ENCODE assay signal across 8 mouse cellular contexts in genomic region chr16:16983131-16983533, GRCm38 (mm10). TPM values are rescaled to one million over a fixed set of nuclear protein-coding genes. Genes with fewer than 3 reads are reported as not detected.
DNase-seq lines count a peak whose midpoint lies in the region; ATAC-seq lines count a peak whose summit lies in the region.

TSS of gene Mapk1 (plus strand) at chr16:16983382.

- 0 out of 2 replicates have a peak, but pooled peaks cover 1% of the 10 kb centered on the region for H3K36me3 ChIP-seq in forebrain, embryonic 14.5 days (ENCODE audit: control insufficient read depth, insufficient read depth, low read length)
- peaks cover under 1% of the 10 kb centered on the region; the same call in 1 of the 2 replicates for H3K36me3 ChIP-seq in neural tube, embryonic 15.5 days

- peak; percentile 98 for ATAC-seq in forebrain, embryonic 14.5 days
- peak; percentile 98 for ATAC-seq in neural tube, embryonic 15.5 days (ENCODE audit: low FRiP score)

- DNase-seq in ES-CJ7 (ENCODE audit: low read depth, low spot score), result peak; percentile 97
- DNase-seq in cerebellum, adult 11 months, result peak; percentile 95
- peak; percentile 98 for DNase-seq in forebrain, embryonic 14.5 days (ENCODE audit: low spot score)
- DNase-seq in heart, postnatal 14 days, result peak; percentile 95 to 96
- DNase-seq in layer of hippocampus, adult 11-12 months (ENCODE audit: low spot score), result peak; percentile 97
- peak; percentile 97 for DNase-seq in lung, adult 18-20 months
- DNase-seq in testis, postnatal 14 days (ENCODE audit: low spot score), result peak; percentile 96

- WGBS in forebrain, embryonic 14.5 days, result under 1% methylated on average over 35 of the region's 35 CpGs
- under 1% methylated on average over 35 of the region's 35 CpGs for WGBS in neural tube, embryonic 15.5 days

- H3K4me1 ChIP-seq in forebrain, embryonic 14.5 days (ENCODE audit: control insufficient read depth, insufficient read depth, low read length), result peaks cover 15% of the 10 kb centered on the region
- peaks cover 29% of the 10 kb centered on the region for H3K4me1 ChIP-seq in neural tube, embryonic 15.5 days

- no peaks in the 10 kb centered on the region for H3K9me3 ChIP-seq in forebrain, embryonic 14.5 days (replicated peaks; ENCODE audit: control insufficient read depth, low read length)
- H3K9me3 ChIP-seq in neural tube, embryonic 15.5 days (replicated peaks), result no peaks in the 10 kb centered on the region

- peak within 1 kb of the TSS; percentile 70 for H3K4me2 ChIP-seq in forebrain, embryonic 14.5 days (ENCODE audit: low read length)
- H3K4me2 ChIP-seq in neural tube, embryonic 15.5 days, result peak within 1 kb of the TSS; percentile 59

- intact Hi-C loops in heart, postnatal 14 days (cut with DNase I), result no loop called here

- peak within 1 kb of the TSS; percentile 99 for H3K4me3 ChIP-seq in forebrain, embryonic 14.5 days (ENCODE audit: low read depth, low read length)
- peak within 1 kb of the TSS; percentile 92 for H3K4me3 ChIP-seq in neural tube, embryonic 15.5 days (replicated peaks)

- peak within 1 kb of the TSS; percentile 93 for H3K27ac ChIP-seq in forebrain, embryonic 14.5 days (ENCODE audit: low read depth, low read length)
- peak within 1 kb of the TSS; percentile 98 for H3K27ac ChIP-seq in neural tube, embryonic 15.5 days (replicated peaks)

- H3K9ac ChIP-seq in forebrain, embryonic 14.5 days (ENCODE audit: low read length), result peak within 1 kb of the TSS; percentile 97
- peak within 1 kb of the TSS; percentile 98 for H3K9ac ChIP-seq in neural tube, embryonic 15.5 days (replicated peaks)

- H3K27me3 ChIP-seq in forebrain, embryonic 14.5 days (replicated peaks; ENCODE audit: control insufficient read depth, insufficient read depth, low read length), result no peaks in the 10 kb centered on the region
- H3K27me3 ChIP-seq in neural tube, embryonic 15.5 days (replicated peaks), result no peaks in the 10 kb centered on the region

RNA-seq across cellular contexts. Expression of gene Mapk1, which starts in this region (rescaled TPM):
- 217 and 218 TPM in 2 replicates for polyA plus RNA-seq in forebrain, embryonic 14.5 days (2014; fragmentation: Nextera tagmentation; extraction: Ambion mirVana)
- total RNA-seq in heart, postnatal 14 days (2021), result 100 to 1,000 TPM; 109 to 114 TPM
- 184 and 188 TPM in 2 replicates for polyA plus RNA-seq in neural tube, embryonic 15.5 days (2015; fragmentation: Nextera tagmentation; extraction: Ambion mirVana)

Comparison
In these comparisons a context has a peak if more than half of its experiments do, and no peak if none do; other contexts are left out.
1. Peak in every context shown above with its lines: DNase-seq, ATAC-seq, H3K4me3 ChIP-seq and H3K27ac ChIP-seq.